Mouse (Mus musculus): ENCODE measurements around the gene Pgp.

- TF ChIP-seq EP300 (IDR thresholded peaks at IDR 0.05; ENCODE audit: low read depth), result no peak; the same call in 1 of the 2 replicates
- peak; percentile 37 for TF ChIP-seq CTCF (IDR thresholded peaks at IDR 0.05; ENCODE audit: low read depth)
These were observed 15.3 kb upstream of the Pgp start for GRCm38 (mm10) chr17:24454756-24455522.

Measured in liver, postnatal 0 days (tissue).